Mouse (Mus musculus): Measurements from ENCODE around the gene Gm9945.

DNA sequence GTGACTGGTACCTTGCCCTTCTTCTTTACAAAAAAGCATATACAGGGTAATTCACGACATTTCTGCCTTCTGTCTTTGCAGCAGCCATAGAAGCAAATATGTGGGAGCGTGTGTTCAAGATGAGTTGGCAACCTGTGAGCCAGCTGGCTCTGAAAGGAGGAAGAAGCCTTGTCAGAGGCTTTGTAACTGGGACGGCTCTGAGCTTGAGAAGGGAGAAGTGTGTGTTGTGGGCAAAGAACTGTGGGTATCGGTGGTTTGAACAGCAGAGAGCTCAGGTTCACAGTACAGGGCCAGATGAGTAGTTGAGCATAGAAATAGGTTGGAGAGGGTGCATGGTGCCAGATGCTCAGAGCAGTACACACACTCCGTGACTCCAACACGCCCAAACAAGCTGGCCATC lies 17.0 kb downstream of the Gm9945 start:
- TF ChIP-seq CTCF (IDR thresholded peaks at IDR 0.05; ENCODE audit: borderline replicate concordance, control insufficient read depth, extremely low read depth, insufficient read depth, low read length, poor library complexity), result no peak
- TF ChIP-seq POLR2A (IDR thresholded peaks at IDR 0.05; ENCODE audit: control insufficient read depth, extremely low read depth, insufficient read depth, low read length, poor library complexity), result no peak

Data from thymus, adult 2 months (tissue).